Mouse (Mus musculus): ENCODE results near the gene Mgea5. TPM values are rescaled to one million over a fixed set of nuclear protein-coding genes. Genes with fewer than 3 reads are reported as not detected.
A peak's percentile ranks its signal among the peaks of the same experiment; 100 is the strongest.

Gene Mgea5
- total RNA-seq, 2 experiments from 2014 or later: 163 to 171 TPM

DNA sequence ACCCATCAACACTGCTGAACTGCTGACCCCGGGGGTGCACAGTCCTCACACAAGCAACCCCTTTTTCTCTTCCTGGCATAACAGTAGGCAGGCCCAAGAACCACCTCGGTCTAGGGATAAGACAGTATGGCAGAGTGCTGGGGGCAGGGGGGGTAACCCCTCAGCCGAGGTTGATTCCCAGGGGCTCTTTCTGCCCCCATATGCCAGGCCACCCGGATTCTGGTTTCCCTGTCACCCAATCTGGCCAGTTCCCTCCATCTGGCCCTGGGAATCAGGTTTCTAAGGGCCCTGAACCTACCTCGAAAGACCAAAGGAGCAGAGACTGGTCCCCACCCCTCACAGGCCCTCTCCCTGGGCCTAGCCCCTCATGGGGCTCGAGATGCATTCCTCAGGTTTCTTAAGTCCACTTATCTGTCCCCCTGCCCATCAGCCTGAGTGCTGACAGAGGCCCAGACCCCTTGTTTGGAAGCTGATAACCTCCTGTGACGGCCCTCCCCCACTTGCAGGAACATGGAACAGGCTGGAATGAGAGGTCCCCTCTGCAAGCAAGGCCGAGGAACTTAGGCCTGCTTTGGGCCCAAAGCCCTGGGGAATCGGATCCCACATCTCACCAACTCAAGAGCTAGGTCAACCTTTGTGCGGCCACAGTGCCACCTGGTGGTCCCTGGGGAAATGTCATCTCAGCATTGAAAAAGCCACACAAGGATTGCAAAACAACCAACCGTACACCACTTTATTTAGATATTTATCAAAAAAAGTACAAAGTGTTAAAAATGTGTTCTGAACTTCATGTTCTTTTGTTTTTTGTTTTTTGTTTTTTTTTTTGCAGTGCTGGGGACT lies 36.4 kb downstream of the Mgea5 start:
- peak; percentile 81 to 85 for DNase-seq

DNA sequence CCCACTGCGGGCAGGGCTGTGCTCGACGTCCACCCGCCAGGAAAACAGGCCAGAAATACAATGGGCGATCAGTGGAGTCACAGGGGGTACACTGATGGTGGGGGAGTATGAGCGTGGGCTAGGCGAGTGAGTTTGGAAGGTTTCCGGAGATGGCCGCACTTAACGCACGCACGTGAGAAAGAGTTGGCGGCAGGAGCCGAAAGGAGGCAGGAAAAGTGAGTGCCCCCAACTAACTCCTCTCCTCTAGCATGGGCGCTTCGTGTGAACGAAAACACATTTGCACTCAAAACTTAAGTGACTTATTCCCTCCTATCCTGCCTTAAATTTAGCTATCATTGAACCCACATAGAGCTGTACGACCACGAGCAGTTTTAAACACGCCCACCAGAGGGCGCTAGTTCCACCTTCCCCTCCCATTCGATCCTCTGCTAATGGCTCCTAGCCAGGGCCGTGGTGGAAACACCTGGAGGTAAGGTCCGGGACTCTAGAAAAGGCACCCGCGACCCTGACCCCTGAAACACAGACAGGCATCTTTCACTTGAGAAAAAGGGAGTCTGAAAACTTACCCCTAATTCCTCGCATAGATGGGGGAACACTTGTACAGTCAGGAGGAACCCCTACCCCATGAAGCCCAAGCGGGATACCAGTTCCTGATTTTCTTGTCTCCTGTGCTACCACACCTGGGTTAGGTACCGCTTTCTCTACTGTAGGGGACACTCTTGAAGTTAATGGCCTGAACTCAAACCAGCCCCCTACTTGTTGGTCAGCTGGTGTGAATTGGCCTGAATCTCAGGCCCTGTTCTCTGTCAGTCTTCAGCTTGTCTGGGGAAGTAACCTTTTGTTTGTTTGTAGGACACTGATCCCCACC lies 37.2 kb downstream of the Mgea5 start:
- peak; percentile 63 to 70 for DNase-seq

DNA sequence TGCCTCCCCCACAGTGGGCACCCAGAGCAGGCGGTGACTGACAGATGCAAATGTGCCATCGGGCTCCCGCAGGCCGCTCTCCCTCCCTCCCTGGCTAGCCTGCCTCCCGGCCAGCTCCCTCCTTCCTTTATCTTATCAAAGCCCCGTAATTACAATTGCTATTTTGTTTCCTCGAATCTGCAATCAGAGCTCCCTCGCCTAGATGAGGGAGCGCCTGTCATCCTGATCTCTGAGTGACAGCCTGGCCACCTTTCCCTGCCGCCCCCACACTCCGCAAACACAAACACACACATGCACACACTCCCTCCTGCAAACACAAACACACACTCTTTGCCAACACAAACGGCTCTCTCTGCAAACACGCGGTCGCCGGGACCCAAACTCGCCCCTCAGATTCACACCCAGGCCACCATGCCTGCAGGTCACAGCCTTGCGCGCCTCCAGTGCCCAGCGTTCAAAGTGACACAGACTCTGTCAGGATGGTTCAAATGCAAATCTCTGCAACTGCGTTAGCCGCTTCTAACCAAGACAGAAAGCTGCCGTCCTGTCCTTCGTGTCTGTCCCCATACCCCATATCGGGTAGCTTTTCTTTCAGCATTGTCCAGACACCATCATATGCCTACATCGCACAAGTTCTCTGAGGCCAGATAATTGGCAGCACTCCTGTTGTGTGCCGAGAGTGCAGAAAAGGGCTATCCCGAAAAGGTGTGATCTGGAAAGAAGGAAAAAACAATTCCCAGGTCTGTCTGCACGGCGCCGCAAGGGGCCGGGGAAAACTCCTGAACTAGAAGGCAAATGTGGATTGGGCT lies 38.1 kb downstream of the Mgea5 start:
- DNase-seq: no peak

DNA sequence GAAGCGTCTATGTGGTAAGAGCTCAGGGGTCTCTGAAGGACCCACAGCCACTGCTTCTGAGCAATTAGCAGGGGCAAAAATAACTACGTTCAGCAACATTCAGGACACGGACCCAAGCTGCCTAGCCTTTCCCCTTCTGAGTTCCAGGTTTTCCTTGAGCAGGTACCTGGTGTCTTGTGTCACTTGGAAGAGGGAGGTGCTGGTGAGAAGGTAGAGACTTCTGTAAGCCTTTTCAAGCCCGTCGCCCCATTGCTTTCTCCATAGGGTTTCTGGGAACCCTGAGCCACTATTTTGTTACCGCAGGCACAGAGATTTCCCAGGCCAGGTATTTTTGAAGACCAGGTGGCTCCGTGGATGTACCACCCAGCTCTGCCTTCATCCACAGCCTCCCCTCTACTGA lies 40.0 kb downstream of the Mgea5 start:
- no peak for DNase-seq

DNA sequence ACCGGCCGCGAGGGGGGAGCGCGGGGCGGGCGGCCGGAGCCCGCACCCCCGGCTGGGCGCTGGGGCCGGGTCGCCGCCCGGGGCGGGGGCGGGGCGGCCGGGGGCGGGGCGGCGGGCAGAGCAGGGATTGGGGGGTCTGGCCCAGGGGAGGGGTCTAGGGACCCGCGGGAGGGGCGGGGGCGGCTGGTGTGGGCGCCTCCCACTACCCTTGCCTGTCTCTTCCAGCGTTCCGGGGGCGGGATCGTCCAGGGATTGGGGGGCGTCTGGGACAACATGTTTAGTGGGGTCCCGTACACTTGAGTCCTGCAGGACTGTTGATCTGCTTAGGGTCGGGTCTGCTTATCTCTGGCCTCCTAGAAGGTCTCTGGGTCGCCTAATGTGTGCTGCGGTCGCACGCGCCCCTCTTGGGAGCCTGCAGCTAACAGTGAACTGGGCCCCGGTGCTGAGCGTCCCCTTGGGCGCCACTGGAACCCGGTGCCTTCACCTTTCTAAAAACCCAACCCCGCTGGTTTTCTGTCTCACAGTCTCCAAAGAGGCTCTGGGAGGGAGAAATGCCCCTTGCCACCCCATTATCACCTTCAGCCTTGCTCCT lies 40.6 kb downstream of the Mgea5 start:
- no peak for DNase-seq

DNA sequence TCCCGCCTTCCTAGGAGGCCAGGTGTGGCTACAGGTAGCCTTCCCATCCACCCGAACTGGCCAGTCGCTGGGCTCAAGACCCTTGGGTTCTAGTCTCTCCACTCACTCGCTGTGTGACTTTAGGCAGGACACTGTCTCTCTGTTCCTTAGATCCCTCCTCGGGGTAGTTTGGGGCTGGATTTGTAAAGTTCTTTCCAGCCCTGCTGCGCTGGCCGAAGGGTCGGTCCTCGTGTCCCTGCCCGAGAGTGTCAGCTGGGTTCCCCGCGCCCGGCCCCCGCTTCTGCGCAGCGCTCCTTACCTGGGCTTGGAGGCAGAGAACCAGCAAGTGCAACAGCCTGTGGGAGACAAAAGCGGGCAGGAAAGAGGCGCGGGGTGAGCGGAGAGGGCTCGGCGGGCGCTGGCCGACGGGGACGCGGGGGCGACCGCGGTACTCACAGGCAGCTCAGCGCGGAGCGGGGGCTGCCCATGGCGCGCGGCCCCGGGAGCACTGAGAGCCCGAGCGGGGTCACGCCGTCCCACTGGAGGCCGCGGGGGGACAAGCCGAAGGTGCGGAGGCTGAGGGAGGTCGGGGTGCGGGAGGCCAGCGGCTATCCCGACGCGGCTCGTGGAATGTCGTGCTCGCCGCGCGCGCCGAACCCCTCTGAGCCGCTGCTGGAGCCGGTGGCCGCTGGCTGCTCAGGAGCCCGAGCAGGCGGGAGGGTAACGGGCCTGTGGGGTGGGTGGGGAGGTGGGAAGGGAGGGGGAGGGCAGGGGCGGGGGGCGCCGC lies 41.2 kb downstream of the Mgea5 start, which contains the start of gene Fgf8:
Fgf8 (minus strand) TSS at position 698 of the 766 bp plus-strand sequence.
- DNase-seq: no peak

DNA sequence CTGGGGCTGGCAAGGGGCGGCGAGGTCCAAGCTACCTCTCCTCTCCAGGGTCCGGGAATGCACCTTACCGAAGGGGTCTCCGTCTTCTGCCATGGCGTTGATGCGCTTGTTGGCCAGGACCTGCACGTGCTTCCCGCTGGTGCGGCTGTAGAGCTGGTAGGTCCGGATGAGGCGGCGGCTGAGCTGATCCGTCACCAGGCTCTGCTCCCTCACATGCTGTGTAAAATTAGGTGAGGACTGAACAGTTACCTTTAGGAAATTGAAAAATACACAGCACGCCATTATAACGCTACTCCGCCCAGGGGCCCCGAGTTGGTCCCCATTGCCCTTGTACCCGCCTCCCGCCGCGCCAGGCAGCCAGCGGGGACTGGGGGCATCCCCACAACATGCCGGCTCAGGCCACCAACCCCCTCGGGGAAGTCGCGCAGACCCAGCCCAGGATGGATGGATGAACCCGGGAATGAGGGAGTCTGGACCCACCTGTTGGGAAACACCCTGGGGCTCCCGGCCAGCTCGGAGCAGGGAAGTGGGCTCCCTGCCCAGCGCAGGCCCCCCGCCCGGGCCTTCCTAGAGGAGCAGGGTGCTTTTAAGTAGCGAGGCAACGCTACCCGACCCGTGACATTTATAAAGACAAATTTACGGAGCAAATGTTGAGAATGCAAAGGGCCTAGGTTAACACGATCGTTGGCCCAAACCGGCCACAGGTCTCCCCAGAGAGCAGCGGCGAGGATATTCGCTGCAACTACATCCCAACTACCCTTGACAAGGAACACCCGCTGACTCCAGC lies 42.0 kb downstream of the Mgea5 start:
- no peak for DNase-seq

DNA sequence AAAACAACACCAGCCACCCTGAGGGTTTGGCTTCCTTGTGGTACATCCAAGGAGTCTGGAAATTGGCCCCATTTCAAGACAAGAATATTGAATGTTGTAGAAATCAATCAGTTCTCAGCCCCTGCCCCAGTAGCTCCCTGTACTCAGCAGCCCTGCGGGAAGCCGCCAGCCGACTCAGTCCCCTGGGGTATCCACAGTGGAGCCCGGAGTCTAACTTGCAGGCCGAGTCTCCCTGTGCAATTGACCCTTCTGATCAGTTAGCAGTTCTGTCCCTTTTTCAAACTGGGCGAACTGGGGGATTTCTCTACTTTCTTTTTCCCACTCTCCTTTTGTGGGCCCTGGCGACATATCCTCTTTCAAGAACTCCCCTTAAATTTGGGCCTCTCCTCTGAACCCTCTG lies 42.8 kb downstream of the Mgea5 start:
- DNase-seq: no peak

DNA sequence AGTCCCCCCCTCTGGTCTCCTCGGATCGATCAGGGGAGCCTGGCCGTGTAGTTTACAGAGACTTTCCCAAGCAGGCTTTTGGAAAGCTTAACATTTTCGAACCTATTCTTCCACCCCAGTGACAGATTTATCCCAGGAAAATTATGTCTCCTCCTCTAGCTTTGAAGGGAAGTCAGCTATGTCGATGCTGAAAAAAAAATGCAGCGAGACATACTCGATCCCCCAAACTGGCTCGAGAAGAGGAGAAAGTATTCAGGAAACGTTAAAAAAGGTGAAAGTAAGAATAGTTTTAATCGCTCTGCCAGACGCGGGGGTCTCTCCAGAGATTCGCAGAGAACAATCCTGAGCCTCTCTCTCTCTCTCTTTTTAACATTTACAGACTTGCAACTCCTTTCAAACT lies 43.4 kb downstream of the Mgea5 start:
- DNase-seq: no peak

DNA sequence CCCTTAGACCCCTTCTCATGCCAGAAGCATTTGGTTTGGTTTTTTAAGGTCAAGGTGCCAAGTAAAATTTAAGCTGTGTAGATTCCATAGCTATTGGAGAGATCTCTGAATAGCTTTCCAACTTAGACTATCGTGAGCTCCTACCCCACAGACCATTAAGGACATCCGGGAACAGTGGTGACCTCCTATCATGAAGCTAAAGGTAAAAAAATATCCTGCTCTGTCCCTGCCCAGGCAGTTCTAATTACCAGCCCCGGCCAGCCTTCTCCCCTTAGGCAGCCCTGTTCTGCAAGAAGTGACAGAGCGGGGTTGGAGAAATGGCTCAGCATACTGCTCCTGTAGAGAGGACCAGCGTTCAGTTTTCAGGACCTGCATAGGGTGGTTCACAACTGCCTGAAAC lies 45.1 kb downstream of the Mgea5 start:
- no peak for DNase-seq

DNA sequence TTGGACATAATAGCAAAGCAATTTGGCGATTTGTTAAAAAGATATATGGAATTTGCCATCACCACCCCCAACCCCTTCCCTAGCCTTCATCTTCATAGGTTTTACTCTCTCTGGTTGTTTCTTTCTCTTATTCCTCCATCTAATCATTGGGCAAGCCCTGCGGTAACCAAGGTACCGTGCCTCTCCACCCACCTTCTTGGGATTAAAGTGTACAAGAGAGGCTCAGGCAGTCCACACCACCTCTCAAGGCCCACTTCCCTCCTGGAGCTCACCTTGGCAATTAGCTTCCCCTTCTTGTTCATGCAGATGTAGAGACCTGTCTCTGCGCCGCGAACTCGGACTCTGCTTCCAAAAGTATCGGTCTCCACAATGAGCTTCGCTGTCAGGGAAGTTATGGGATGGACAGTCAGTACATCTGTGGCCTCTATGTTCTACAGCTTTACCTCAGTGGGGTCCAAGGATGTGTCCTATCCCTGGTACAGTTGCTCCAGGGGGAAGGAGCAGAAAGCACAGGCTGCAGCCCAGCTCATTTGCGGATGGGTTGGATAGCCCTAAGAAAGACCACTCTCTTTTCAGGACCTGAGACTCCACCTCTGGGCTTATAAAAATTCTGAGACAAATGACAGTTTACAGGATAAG lies 45.7 kb downstream of the Mgea5 start:
- DNase-seq: no peak

DNA sequence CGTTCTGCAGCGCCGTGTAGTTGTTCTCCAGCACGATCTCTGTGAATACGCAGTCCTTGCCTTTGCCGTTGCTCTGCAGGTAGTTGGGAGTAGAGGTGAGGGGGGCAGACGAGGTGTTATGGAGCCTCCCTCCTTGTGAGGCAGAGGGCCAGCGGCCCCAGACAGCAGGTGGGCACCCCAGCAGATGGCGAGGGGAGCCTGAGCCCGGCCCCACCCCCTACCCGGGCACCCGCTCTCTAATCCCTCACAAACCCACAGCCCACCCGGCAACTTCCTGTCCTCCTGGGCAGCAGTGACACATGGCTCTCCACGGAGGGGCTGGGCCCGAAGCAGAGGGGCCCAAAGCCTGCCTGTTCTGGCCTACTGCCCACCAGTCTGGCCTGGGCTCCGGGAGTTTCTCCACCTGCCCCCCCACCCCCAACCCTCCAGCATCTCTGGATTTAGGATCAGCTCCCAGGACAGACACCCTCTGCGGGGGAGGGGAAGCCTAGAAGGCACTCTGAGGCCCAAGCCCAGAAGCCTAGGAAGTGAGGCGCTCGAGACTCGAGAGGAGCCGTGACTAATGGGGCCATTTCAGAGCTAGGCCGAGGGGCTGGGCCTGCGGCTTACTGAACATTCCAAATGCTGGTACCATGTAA lies 46.3 kb downstream of the Mgea5 start:
- no peak for DNase-seq

DNA sequence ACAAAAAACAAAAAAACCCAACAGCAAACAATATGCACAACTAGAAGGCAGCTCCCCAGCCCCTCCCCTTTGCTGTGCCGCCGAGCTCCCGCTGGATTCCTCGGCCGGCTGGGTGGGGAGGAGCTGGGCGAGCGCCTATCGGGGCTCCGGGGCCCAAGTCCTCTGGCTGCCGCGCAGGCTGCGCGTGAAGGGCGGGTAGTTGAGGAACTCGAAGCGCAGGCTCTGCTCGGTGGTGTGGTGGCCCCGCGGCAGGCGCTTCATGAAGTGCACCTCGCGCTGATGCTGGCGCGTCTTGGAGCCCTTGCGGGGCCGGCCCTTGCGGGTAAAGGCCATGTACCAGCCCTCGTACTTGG lies 46.8 kb downstream of the Mgea5 start:
- no peak for DNase-seq

DNA sequence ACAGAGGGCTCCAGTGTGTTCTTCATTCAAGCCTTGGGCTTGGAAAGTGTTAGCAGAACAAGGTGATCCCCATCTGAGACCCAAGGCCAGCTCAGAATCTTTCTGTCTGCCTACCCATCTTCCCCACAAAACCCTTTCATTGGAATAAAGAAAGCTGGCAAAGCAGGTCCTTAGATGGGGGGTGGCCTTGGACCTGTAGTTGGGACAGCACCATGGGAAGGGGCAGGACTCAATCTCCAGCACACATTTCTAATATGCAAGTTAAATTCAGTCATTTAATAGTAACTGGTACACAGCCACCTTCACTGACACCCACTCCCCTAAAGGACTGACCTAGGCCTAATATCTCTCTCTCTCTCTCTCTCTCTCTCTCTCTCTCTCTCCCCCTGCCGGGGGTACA lies 47.4 kb downstream of the Mgea5 start:
- no peak for DNase-seq

DNA sequence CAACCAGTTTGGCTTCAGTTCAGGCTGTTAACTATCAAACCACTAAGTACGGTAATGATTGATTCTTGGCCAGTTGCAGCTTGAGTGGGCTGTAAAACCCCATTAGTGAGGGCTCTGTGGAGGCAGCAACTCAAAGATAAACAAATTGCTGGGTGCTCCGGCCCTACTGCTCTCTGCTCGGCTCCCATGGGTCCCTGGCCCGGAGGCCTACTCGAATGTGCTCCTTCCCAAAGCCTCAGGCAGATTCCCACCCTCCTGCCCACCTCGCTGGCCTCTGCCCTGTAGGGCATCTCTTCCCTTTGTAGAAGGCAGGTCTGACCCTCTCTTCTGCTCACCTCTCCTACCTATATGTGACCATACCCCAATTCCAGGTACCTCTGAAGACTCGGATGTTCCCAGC lies 48.9 kb downstream of the Mgea5 start:
- no peak for DNase-seq

DNA sequence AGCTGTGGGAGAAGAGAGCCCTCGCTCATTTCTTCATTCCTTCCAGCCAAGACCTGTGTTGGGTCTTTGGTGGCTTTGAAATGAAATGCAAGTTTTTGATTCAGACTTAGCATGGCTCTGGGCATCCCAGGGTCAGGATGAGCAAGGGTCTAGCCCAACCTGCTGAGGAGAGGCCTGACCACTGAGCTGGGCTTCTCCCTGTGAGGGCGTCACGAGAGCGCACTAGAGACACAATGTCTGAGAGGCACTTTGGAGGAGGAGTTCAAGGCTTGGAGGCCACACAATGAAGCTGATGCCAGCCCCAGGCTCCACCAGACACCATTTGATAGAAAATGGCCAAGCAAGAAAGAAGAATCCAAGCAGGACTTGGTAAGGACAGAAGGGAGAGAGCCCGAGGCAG lies 49.4 kb downstream of the Mgea5 start:
- no peak for DNase-seq

DNA sequence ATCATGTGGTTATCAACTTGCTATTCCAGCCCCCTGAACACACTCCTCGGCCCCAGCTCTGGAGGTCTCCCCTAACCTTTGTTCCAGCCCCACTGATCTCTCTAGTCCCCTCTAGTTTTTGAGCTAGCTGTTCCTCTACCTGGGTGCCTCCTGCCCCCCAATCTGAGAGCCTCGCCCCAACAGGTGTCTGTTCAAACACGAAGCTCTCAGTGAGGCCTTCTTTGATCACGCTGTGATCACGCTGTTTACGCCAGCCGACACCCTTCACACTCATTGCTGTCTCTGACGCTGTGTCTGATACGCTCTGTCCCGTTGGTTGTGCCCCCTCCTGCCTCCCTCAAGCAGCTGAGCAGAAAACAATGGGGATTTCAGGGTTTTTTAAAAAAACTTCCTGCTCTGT lies 50.1 kb downstream of the Mgea5 start:
- no peak for DNase-seq

DNA sequence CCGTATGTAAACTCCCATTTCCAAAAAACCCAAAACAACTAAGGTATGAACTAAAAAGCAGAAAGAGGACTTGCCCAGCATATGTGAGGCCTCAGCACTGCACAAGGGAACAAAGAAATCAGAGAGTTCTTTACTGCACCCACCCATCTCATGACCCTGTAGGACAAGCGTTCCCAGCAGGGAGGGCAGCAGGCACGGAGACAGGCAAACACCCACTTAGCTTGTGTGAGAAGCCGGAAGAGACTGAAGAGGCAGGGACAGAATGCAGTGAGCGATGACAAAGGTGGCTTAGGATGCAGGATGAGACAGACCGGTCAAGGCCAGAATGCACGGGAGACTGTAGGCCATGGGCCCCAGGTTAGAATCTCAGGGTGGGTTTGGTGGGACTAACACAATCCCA lies 52.0 kb downstream of the Mgea5 start:
- no peak for DNase-seq

DNA sequence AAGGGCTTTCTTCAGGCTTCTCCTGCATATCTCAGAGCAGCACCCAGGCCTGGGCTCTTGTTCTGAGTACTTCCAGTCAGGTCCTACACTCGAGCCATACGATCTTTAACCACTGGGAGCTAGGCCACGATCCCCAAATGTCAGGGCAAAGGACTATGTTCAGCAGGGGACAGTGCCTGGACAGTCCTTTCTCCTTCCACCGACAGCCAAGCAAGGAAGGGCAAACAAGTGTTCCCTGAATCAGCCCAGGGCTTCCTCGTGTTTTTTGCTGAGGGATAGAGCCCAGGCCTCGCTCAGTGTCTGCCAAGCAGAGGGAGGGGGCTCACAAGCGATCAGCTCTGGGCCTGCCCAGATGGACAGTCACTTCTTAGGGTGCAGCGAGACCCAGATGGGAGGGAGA lies 53.6 kb downstream of the Mgea5 start:
- DNase-seq: no peak

DNA sequence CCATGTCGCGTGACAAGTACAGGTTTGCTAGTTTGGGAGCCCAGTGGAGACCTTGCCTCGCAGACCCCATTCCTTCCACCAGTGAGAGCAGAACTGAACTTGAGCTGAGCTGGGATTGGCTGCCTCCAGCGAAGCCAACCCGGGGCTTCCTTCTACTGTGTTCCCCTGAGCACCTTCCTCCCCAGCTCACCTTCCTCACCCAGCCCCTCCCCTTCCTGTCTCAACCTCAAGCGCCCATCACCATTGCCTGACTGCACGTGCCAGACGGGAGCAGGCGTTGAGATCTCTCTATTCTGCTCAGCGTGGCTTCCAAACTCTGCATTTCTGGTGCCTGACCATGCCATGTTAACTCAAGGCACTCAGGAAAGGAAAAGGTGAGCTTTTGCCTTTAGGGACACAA lies 56.4 kb downstream of the Mgea5 start:
- no peak for DNase-seq
